Mouse (Mus musculus) liver, adult (tissue): Measurements from ENCODE around the gene Ccdc146.

ENCODE experiments used
- GATA4 ChIP-seq: IDR thresholded peaks from 2 replicates; pipeline ENCODE4 v1.6.1; 2014; ENCODE audit warnings: mild to moderate bottlenecking, low read length; ENCODE audit not compliant: insufficient replicate concordance

Ccdc146 gene

DNA sequence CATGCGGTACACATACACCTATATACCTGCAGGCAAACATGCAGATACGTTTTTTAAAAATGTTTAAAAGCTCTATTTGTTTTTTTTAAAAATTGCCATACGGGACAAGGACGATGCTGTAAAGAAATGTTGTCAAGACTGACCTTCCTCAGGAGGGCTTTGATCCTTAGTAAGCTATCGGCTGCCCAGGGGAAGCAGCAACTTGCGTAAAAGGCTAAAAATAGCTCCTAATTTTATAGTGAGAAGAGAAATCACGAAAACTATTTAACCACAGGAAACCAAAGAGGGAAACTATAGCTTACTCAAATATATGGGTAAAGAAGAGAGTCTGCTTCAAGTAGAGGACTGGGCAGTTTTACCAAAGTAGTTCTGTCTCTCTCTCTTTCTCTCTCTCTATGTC lies 163.7 kb downstream of the Ccdc146 start:
- TF ChIP-seq GATA4 = no peak

DNA sequence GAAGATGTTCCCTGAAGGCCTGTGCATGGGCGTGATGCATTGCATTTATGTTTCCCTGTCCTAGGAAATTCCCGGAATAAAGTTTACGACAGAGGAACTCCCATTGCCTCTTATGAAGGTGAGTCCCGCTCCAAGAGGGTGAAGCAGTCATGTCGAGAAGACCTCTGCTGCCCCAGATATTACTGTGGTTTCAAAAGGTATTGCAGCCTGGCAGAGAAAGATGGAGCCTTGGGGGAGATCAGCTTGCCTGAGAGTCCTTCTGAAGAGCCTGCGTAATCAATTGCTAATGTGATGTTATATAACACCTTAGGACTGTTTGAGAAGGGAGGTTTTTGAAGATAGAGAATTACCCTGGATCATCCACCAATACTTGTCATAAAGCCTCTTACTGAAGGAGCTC lies 166.7 kb downstream of the Ccdc146 start:
- no peak for TF ChIP-seq GATA4

DNA sequence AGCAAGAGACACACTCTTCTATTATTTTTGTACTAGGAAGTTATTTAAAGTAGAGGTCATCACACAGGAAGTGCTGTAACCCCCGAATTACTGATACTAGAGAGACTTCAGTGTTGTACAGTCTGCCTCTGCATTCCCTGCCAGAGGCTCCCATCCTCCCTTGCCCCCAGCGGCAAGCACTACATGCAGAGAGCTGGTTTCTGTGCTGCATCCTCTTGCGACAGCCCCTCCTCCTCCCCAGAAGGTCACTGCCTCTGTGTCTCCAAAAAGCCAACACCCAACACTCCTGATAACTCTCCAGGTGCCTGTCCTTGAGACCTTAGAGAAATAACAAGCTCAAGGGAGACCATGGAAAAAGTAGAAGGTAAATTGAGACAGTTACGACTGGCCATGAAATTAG lies 167.4 kb downstream of the Ccdc146 start:
- TF ChIP-seq GATA4 = no peak

DNA sequence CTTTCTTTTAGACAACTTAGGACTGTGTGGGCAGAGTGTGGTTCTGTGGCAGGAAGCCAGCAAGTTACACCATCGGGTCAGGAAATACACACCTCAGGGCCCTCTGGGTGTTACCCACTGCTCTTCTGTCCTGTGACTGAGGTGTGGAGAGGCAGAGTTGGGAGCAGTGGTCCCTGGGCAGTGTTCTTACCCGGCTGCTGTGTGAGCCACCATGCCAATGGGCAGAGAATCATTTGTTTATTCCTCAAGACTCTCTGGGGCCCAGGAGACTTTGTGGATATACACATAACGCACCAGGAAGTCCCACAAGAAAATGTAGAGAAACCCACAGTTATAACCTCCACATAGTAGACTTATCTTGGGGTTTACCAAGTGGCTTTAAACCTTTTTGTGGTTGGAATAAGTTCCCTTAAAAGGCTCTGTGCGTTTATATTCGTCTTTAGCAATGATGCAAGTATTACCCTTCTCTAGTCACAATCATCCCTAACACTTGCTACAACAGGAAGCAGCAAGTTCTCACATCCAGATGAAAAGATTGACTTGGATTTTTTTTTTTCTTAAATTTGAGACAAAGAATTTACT lies 168.8 kb downstream of the Ccdc146 start:
- TF ChIP-seq GATA4 = no peak

DNA sequence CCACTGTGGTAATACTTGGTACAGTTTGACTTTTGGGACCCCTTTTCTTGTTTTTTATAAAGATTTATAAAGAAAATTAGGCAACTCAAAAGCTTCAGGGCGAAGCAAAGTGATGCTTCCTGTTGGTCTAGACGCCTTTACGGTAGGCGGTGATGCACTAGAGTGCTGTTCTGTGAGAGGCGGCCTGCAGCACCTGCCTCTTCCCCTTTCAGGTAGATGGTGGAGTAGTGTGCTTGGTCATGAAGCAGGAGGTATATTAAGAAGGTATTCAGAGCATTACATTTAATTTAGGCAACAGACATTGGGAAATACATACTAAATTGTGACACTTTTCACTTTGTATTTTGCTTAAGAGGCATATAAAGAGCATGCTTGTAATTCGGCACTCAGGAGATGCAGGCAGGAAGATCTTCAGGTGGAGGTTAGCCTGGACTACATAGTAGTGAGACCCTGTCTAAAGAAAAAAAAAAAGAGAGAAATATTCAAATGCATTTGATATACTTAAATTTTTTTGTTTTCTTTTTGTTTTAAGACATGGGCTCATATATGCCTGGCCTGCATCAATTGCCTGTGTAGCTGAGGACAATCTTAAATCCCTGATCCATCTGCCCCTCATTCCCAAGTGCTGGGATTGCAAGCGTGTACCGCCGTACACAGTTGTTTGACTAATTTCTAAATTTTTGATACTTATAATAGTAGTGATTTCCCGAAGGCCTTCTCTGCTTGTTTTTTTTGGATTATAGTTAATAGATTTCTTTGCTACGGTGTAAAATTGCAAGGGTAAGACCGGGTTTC lies 169.5 kb downstream of the Ccdc146 start:
- no peak for TF ChIP-seq GATA4

DNA sequence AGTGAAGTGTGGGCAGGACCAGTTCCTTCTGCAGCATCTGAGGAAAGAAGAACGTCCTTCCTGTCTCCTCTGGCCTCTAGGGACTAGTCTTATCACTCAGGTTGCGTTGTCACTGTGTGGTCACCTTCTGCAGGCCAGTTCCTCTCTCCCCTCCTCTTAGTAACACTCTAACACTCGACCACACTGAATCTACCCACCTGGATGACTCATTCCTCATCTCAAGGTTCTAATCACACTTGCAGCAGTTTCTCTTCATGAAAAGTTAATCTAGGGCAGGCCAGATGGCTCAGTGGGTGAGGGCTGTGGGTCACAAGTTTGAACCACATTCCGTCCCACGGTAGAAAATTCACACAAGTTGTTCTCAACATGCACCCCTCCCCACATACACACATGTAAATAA lies 175.6 kb downstream of the Ccdc146 start:
- TF ChIP-seq GATA4 = no peak

DNA sequence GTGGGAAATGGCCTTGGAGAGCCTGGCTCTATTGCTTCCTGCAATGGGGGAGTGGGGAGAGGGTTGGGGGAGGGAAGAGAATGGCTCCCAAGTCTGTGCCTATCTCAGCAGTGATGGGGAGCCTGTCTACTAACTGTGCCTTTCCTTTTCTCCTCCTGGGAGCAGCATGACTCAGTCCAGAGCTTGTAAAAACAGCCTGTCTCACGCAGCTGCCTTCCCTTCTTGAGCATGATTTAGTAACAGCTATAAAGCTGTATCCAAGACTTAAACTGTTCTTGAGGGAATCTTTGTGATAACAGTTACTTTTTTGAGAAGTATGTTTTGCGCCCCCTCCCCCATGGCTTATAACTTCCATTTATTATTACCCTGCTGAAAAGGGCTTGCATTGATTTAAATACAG lies 176.6 kb downstream of the Ccdc146 start:
- TF ChIP-seq GATA4 = no peak

DNA sequence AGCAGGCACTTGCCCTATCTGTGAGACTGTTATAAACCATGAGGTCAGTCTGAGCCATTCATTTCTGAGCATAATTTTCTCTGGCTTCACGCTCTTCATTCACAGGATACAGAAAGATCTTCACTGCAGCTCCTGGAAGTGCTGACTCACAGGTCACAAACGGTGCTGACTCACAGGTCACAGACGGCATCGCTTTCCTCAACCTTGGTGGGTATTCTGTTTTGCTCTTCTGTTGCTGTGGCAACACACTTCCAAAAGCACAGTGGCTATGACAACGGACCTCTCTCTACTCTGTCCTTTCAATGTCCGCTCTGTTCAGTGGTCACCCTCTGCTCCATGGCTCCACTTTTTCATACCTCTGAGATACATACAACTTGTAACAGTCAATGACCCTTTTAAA lies 177.7 kb downstream of the Ccdc146 start:
- no peak for TF ChIP-seq GATA4

DNA sequence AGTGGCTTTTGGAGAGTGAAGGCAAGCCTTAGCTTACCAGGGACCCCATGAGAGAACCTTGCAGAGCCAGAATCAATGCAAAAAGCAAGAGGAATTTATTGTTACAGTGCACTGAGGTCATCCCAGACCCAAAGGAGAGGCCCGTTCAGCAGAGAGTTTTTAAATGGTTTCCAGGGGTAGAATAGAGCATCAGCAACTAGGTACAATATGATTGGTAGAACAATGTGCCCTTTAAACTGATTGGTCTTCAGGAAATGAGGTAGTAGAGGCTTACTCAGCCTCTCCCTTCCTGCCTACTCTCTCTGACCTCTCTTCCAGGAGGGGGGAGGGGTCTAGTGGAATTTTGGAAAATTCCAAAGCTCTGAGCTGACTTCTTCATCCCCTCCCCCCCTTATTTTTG lies 179.2 kb downstream of the Ccdc146 start:
- TF ChIP-seq GATA4 = no peak

DNA sequence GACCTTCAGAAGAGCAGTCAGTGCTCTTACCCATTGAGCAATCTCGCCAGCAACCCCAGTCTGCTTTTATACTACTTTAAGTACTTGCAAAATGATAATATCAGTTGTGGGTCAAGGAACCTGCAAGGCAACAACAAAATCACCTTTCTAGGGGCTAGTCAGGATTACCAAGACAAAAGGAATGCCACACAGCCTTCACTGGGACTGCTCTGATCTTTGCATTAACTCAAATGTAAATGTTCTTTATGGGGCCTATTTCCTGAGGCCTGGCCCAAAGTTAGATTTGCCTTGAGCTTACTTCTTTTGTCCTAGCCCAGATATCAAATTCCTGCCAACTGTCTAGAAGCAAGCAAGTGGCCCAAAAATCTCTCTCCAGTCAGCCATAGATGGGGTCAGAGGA lies 179.9 kb downstream of the Ccdc146 start:
- TF ChIP-seq GATA4 = no peak
